Mouse (Mus musculus): Measurements from ENCODE around the gene Mta3. TPM values are rescaled to one million over a fixed set of nuclear protein-coding genes. Genes with fewer than 3 reads are reported as not detected.
A peak's percentile ranks its signal among the peaks of the same experiment; 100 is the strongest.

Gene Mta3
- polyA plus RNA-seq (2016; fragmentation: Nextera tagmentation; extraction: Ambion mirVana), result 37.4 and 38.5 TPM in 2 replicates

DNA sequence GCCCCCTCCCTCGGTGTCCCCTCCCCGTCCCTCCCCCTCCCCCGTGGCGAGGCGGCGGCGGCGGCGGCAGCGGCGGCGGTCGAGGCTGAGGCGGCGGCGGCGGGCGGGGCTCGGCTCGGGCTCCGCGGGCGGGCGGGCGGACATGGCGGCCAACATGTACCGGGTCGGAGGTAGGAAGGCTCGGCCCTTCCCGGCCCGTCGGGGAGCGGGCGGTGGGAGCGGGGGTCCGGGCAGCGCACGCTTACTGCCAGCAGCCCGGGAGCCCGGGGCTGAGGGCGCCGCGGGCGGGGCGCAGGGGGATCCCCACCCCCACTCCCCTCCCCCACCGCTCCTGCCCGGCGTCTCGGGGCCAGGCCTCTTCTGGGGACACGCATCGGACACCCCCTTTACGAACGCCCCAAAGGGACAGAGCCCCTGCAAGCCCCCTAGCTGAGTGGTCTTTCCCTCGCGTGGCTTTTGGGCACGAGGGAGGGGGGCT, at the start of gene Mta3:
Mta3 (plus strand) TSS at position 48 of the 478 bp plus-strand sequence.
- peak within 1 kb of the TSS; percentile 66 for H3K27ac ChIP-seq
- peak within 1 kb of the TSS; percentile 93 for H3K4me2 ChIP-seq (replicated peaks)
- no peaks in the 10 kb centered on the region for H3K27me3 ChIP-seq (replicated peaks)
- H3K4me3 ChIP-seq, result peak within 1 kb of the TSS; percentile 77
- H3K9ac ChIP-seq, result peak within 1 kb of the TSS; percentile 94
- 1% methylated on average over 52 of the region's 56 CpGs for WGBS
- H3K9me3 ChIP-seq, result no peaks in the 10 kb centered on the region
- peak; percentile 77 for ATAC-seq (ENCODE audit: low FRiP score, low read depth)
- H3K36me3 ChIP-seq, result no peaks in the 10 kb centered on the region; the same call in 1 of the 2 replicates
- peaks cover 14% of the 10 kb centered on the region for H3K4me1 ChIP-seq

DNA sequence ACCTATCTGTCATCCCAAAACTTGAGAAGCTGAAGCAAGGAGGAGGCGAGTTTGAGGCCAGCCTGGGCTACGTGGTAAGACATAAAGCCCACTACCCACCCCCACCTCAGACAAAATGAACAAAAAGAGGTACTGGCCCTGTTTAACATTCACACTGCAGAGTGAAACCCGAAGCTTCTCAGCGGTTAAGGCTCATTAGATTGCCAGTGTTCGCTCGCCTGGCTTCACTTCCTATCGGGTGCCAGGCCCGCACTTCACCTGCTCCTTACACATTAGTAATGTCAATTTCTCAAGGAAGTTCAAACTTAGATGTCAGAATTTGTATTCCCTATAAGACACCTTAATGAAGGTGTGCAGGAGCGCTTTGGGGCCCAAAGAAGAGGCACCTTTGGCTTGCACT, 48.6 kb upstream of the Mta3 start:
- Histone ChIP-seq H3K4me2 (replicated peaks) (no peak overlapping the region), H3K4me3 (no peak overlapping the region), H3K4me1 (no peaks in the 10 kb centered on the region), H3K36me3 (no peaks in the 10 kb centered on the region), H3K9me3 (no peaks in the 10 kb centered on the region), H3K27ac (no peak overlapping the region), H3K9ac (no peak overlapping the region), H3K27me3 (replicated peaks) (no peaks in the 10 kb centered on the region)
- ATAC-seq (ENCODE audit: low FRiP score, low read depth), result no peak
- 73% methylated on average over 9 of the region's 9 CpGs for WGBS

DNA sequence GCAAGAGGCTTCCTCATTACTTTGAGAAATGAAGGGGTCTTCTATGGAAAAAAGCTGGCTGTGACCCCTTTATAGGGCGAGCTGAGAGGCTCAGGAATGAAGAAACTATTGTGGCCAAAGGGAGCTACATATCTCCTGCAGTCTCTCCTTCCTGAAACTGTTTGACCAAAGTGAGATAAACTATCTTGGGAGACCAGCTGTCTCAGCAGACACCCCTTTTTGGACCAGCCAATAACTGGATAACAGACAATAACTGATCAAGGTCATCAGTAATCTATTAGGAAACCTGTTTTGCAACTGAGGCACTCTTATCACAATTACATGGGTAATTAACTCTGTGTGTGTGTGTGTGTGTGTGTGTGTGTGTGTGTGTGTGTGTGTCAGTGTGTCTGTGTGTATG, 47.0 kb upstream of the Mta3 start:
- Histone ChIP-seq H3K27me3 (replicated peaks) (no peaks in the 10 kb centered on the region), H3K4me2 (replicated peaks) (no peak overlapping the region), H3K4me1 (no peaks in the 10 kb centered on the region), H3K27ac (no peak overlapping the region), H3K4me3 (no peak overlapping the region), H3K9me3 (no peaks in the 10 kb centered on the region), H3K36me3 (no peaks in the 10 kb centered on the region), H3K9ac (no peak overlapping the region)
- WGBS, result 71% methylated on average over 1 of the region's 1 CpGs
- ATAC-seq (ENCODE audit: low FRiP score, low read depth), result no peak

DNA sequence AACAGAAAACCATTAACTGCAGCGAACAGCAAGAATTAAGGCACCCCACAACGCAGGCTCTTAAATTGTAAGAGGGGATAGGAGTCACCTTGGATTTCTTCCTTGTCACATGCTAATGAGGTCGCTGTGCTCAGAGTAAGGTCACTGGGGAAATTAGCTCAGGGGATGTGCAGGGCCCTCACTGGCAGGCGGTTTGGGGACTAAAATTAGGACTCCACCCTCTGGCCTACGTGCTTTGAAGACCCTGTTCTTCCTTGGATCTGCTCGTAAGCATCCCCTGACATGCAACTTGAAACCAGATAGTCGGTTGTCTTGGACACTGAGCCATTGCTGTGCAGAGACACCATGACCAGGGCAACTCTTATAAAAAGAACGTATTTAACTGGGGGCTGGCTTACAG, 41.2 kb upstream of the Mta3 start:
- Histone ChIP-seq H3K4me2 (replicated peaks) (no peak overlapping the region), H3K27me3 (replicated peaks) (no peaks in the 10 kb centered on the region), H3K4me3 (no peak overlapping the region), H3K9me3 (no peaks in the 10 kb centered on the region), H3K4me1 (no peaks in the 10 kb centered on the region), H3K27ac (no peak overlapping the region), H3K36me3 (no peaks in the 10 kb centered on the region), H3K9ac (no peak overlapping the region)
- ATAC-seq (ENCODE audit: low FRiP score, low read depth), result no peak
- 45% methylated on average over 8 of the region's 8 CpGs for WGBS

DNA sequence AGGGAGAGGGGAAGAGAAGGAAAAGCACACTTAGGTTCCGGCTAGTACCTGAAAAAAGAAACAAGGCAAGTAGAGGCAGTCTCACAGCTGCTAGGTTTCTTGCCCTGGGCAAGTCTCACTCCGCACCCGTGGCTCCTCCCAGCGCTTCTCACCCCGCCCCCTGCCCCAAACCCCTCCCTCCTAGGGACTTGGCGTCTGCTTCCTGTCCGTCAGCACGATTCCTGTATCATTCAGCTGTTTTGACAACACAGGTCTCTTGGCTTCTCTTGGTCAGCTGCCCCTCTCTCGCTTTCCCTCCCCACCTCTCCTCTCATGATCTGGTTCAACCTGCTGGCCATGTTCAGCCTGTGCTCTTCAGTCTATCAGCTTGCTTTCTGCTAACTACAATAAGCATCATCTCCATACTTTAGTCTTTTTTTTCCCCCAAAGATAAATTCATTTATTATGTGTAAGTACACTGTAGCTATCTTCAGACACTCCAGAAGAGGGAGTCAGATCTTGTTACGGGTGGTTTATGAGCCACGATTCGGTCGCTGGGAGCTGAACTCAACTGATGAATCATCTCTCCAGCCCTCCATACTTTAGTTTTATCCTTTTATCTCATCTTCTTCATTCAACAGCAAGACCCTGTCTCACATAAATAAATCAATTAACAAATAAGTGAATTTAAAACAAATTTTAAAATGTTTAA, 39.2 kb upstream of the Mta3 start:
- Histone ChIP-seq H3K9ac (no peak overlapping the region), H3K9me3 (no peaks in the 10 kb centered on the region), H3K4me3 (no peak overlapping the region), H3K27ac (no peak overlapping the region), H3K36me3 (no peaks in the 10 kb centered on the region), H3K27me3 (replicated peaks) (no peaks in the 10 kb centered on the region), H3K4me1 (no peaks in the 10 kb centered on the region), H3K4me2 (replicated peaks) (no peak overlapping the region)
- 75% methylated on average over 13 of the region's 13 CpGs for WGBS
- no peak for ATAC-seq (ENCODE audit: low FRiP score, low read depth)

DNA sequence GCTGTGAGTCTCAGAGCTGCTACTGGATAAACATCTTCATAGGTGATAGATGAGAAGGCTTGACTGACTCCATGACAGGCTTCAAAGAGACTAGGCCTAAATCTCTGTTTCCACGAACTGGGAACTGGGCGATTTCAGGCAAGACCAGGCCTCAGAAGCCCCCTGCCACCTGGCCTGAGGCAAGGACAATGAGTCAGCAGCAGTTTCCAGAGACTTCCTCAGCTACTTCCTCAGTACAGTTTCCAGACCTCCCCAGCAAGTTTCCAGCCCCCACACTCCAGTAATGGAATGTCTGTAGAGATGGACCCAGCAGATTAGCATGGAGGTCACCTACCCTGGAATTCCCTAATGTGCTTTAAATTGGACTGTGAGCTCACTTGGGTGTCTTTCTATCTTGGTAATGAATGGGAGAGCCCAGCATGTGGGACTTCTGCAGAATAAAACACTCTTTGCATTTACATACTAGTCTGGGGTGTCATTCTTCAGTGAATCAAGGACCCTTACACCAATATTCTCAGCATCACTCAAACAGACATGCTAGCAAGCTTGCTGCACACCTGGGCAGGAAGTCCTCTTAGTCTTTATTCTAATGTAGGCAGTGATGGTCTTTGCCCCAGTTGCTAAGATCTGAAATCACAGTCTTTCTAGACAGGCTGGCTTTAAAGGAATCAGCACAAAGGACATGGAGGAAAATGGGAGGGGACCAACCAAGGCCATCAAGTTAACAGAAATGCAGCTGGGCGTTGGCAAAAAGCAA, 37.9 kb upstream of the Mta3 start:
- Histone ChIP-seq H3K4me1 (no peaks in the 10 kb centered on the region), H3K9ac (no peak overlapping the region), H3K9me3 (no peaks in the 10 kb centered on the region), H3K27ac (no peak overlapping the region), H3K4me3 (no peak overlapping the region), H3K4me2 (replicated peaks) (no peak overlapping the region), H3K27me3 (replicated peaks) (no peaks in the 10 kb centered on the region), H3K36me3 (no peaks in the 10 kb centered on the region)
- 80% methylated on average over 3 of the region's 3 CpGs for WGBS
- no peak for ATAC-seq (ENCODE audit: low FRiP score, low read depth)

DNA sequence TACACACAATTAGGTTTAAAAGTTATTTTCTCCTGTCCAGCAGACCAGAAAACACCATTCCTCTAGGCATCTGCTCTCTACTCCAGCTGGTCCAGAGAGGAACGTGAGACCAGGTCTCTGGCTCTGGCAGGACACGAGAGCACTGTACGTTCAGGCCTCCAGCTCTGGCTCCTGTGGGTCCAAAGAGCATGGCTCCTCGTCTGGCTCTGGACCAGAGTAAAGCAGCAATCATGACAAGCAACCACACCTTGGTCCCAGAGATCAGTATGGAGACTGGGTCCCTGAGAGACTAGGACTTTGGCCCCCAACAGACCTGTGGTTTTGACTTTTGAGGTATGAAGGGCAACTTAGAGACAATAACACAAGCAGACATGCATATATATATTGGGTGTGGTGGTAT, 33.3 kb upstream of the Mta3 start:
- no peak overlapping the region for H3K4me2 ChIP-seq (replicated peaks)
- 90% methylated on average over 4 of the region's 4 CpGs for WGBS
- no peaks in the 10 kb centered on the region for H3K36me3 ChIP-seq
- no peaks in the 10 kb centered on the region for H3K4me1 ChIP-seq
- H3K27ac ChIP-seq, result no peak overlapping the region
- no peak overlapping the region for H3K9ac ChIP-seq
- no peaks in the 10 kb centered on the region for H3K9me3 ChIP-seq
- H3K27me3 ChIP-seq (replicated peaks), result no peaks in the 10 kb centered on the region
- H3K4me3 ChIP-seq, result no peak overlapping the region
- ATAC-seq (ENCODE audit: low FRiP score, low read depth), result no peak

DNA sequence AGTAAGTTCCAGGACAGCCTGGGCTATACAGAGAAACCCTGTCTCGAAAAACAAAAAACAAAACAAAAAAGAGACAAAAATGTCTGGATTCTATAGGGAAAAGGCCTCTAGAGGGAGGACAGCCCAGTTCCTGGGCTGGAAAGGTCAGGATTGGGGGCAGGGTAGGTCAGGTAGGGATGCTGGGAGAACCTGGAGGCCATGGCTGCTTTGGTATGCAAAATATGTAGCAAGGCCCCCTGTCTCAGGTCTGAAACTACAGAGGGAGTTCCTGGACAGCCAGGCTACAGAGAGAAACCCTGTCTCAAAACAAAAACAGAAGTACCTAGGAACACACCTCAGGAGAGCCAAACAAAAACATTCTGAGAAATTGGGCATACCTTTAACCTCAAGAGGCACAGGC, 28.6 kb upstream of the Mta3 start:
- H3K4me2 ChIP-seq (replicated peaks), result no peak overlapping the region
- H3K27me3 ChIP-seq (replicated peaks), result no peaks in the 10 kb centered on the region
- H3K4me3 ChIP-seq, result no peak overlapping the region
- H3K4me1 ChIP-seq, result no peaks in the 10 kb centered on the region
- no peaks in the 10 kb centered on the region for H3K9me3 ChIP-seq
- ATAC-seq (ENCODE audit: low FRiP score, low read depth), result no peak
- H3K36me3 ChIP-seq, result no peaks in the 10 kb centered on the region
- WGBS, result 85% methylated on average over 1 of the region's 1 CpGs
- H3K27ac ChIP-seq, result no peak overlapping the region
- H3K9ac ChIP-seq, result no peak overlapping the region

DNA sequence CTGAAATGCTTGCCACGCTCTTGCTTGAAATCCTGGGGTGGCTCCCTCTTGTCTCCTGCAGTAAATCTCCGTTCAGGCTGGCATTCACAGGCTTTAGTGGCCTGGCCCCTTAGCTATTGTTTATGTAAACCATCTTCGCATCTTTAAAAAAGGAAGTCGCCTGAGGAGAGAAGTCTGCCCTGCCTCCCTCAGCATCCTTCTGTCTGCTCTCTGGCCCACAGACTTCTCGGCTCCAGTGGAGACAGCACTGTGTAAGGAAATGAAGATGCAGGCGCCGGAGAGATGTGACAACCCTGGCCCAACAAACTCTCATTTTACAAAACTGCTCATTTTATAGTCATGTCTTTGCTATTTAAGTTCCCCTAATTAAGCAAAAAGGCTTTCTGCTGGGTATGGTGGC, 24.0 kb upstream of the Mta3 start:
- no peak overlapping the region for H3K9ac ChIP-seq
- no peaks in the 10 kb centered on the region for H3K4me1 ChIP-seq
- 43% methylated on average over 7 of the region's 7 CpGs for WGBS

DNA sequence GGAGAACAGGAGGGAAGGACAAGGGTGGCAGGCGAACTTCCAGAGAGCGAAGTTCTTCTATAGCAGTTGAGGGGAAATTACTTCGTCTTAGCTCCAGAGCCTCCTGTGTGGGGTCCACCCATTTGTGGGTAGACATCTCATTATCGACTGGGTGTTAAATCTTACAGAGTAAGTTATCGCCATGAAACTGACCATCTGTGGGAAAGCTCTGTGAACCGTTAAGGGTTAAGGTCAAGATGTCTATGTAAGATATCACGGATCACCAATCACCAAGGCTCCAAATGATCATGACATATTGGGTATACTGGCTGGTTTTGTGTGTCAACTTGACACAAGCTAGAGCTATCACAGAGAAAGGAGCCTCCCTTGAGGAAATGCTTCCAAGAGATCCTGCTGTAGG, 21.5 kb upstream of the Mta3 start:
- no peak for ATAC-seq (ENCODE audit: low FRiP score, low read depth)
- Histone ChIP-seq H3K9me3 (no peaks in the 10 kb centered on the region), H3K27me3 (replicated peaks) (no peaks in the 10 kb centered on the region), H3K27ac (no peak overlapping the region), H3K4me3 (no peak overlapping the region), H3K4me2 (replicated peaks) (no peak overlapping the region), H3K9ac (no peak overlapping the region), H3K36me3 (no peaks in the 10 kb centered on the region), H3K4me1 (no peaks in the 10 kb centered on the region)
- WGBS, result 81% methylated on average over 7 of the region's 7 CpGs

More for the DNA sequence above, 24.0 kb upstream of the Mta3 start:
- no peak overlapping the region for H3K4me3 ChIP-seq
- no peak for ATAC-seq (ENCODE audit: low FRiP score, low read depth)
- H3K36me3 ChIP-seq, result no peaks in the 10 kb centered on the region
- H3K4me2 ChIP-seq (replicated peaks), result no peak overlapping the region
- no peak overlapping the region for H3K27ac ChIP-seq
- no peaks in the 10 kb centered on the region for H3K27me3 ChIP-seq (replicated peaks)
- H3K9me3 ChIP-seq, result no peaks in the 10 kb centered on the region

DNA sequence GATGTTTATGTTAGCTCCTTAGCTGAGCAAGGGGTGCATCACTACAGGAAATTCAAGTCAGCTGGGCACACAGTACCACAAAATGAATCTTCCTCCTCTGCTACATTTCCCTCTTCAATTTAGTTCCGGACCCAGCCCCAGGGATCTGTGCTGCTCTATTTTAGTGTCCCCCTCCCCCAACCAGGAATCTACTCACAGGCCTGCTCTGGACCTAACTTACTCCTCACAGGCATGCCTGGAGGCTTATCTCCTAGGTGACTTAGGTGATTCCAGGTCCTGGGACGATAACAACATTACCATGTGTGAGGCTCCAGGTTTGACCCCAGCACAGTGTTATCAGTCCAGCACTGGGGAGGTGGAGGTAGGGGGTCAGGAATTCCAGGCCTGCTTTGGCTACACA, 15.5 kb upstream of the Mta3 start:
- Histone ChIP-seq H3K27me3 (replicated peaks) (no peaks in the 10 kb centered on the region), H3K36me3 (no peaks in the 10 kb centered on the region), H3K4me3 (no peak overlapping the region), H3K9ac (no peak overlapping the region), H3K4me2 (replicated peaks) (no peak overlapping the region), H3K9me3 (no peaks in the 10 kb centered on the region), H3K27ac (no peak overlapping the region), H3K4me1 (no peaks in the 10 kb centered on the region)
- 64% methylated on average over 2 of the region's 2 CpGs for WGBS
- ATAC-seq (ENCODE audit: low FRiP score, low read depth), result no peak

DNA sequence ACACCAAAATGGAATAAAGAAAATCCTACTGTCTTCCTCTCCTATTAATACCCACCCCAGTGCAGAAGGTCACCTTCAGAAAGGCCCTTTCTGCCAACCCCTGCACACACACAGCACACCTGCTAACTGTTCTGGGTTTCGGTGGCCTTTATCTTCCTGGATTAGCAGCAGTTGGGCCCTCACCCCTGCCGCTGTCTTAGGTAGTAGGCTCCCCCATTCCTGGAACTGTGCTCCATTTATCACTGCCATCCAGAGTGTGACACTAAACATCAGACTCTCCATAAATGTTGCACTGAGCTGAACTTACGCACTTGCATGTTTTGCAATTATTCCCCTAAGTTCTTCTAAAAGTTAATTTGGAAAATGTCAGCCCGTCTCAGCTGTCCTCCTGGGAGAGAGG, 14.6 kb upstream of the Mta3 start:
- no peaks in the 10 kb centered on the region for H3K9me3 ChIP-seq
- WGBS, result 77% methylated on average over 4 of the region's 4 CpGs
- no peak overlapping the region for H3K9ac ChIP-seq
- no peak overlapping the region for H3K4me2 ChIP-seq (replicated peaks)
- H3K27ac ChIP-seq, result no peak overlapping the region
- H3K4me3 ChIP-seq, result no peak overlapping the region
- no peak for ATAC-seq (ENCODE audit: low FRiP score, low read depth)
- H3K27me3 ChIP-seq (replicated peaks), result no peaks in the 10 kb centered on the region
- no peaks in the 10 kb centered on the region for H3K4me1 ChIP-seq
- H3K36me3 ChIP-seq, result no peaks in the 10 kb centered on the region

DNA sequence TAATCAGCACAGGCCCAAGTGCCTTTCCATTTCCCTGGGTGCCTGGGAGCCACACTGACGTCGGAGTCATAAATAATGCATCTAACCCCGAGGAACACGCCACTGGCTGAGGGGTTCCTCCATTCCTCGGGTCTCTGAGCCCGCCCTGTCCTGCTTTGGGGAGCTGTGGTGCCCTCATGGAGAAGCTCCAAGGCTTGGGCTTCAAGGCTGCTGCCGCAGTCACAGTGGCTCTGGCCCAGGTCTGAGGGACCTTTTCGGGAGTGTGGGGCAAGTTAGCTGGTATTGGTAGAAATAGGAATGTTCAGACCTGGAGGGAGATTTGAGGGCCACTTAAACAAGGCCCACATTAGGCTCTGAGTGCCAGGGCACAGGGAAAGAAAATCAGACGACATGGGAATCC, 12.0 kb upstream of the Mta3 start:
- H3K9me3 ChIP-seq, result no peaks in the 10 kb centered on the region
- 78% methylated on average over 9 of the region's 9 CpGs for WGBS
- ATAC-seq (ENCODE audit: low FRiP score, low read depth), result no peak

More for the DNA sequence above, 12.0 kb upstream of the Mta3 start:
- Histone ChIP-seq H3K27ac (no peak overlapping the region), H3K36me3 (no peaks in the 10 kb centered on the region), H3K4me2 (replicated peaks) (no peak overlapping the region), H3K4me3 (no peak overlapping the region), H3K9ac (no peak overlapping the region), H3K4me1 (no peaks in the 10 kb centered on the region), H3K27me3 (replicated peaks) (no peaks in the 10 kb centered on the region)

Data from neural tube, embryonic 12.5 days (tissue).